Mouse (Mus musculus) right cerebral cortex, postnatal 25 days (tissue): ENCODE data around the gene Elp5.
A peak's percentile ranks its signal among the peaks of the same experiment; 100 is the strongest.
"Not testable (repeated sequence)": the region's sequence is repeated elsewhere in the genome, so short reads cannot be mapped to it uniquely, and the experiment has no call there.

Experiments used
- DNase-seq: peaks from one replicate; pipeline ENCODE4 v3.0.0; 2022

The Elp5 gene

DNA sequence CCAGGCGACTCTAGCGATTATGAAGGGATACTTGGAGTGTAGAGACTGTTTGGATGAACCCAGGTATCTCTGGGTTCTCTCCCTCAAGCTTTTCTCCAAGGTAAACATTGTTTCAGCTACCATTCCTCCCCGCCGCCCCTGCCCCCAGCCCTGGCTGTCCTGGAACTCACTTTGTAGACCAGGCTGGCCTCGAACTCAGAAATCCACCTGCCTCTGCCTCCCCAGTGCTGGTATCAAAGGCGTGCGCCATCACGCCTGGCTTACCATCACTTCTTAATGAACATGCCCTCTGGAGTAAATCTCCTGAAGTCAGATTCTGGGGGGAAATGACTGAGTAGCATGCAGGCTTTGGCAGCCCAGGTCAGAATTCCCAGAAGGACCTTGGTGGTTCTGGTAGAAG is at the start of gene Elp5:
TSS of gene Elp5 (minus strand) at position 293 of the 400 bp plus-strand sequence.
- DNase-seq = no peak

DNA sequence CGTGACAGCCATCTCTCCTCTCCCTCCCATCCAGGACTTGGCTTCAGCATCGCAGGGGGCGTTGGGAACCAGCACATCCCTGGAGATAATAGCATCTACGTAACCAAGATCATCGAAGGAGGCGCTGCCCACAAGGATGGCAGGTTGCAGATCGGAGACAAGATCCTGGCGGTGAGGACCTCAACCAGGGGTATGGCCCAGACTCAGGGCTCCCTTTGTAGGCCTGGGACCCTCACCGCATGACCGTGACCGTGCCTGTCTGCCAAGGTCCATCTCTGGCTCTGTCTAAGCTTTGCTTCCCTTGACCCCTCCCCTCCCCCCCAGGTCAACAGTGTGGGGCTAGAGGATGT is 49.0 kb upstream of the Elp5 start:
- no peak for DNase-seq

DNA sequence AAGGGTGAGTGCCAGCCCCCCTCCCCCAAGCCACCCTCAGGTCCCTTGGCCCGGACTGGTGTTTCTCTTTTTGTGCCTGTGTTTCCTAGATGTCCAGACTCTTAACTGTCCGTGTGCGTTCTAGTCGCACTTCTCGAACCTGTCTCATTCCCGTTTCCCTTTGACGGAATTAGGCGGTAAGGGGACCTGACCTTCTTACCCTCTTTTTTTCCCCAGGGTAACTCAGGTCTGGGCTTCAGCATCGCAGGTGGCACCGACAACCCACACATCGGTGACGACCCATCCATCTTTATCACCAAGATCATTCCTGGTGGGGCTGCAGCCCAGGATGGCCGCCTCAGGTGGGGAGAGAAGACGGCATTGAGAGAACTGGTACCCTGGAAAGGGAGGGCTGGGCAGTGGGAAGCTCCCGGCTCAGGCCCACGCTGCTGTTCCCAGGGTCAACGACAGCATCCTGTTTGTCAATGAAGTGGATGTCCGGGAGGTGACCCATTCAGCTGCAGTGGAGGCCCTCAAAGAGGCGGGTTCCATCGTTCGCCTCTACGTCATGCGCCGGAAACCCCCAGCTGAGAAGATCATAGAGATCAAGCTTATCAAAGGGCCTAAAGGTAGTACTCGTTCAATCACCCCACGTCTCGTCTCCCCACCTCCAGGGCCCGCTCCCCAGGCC is 48.5 kb upstream of the Elp5 start:
- DNase-seq = no peak

DNA sequence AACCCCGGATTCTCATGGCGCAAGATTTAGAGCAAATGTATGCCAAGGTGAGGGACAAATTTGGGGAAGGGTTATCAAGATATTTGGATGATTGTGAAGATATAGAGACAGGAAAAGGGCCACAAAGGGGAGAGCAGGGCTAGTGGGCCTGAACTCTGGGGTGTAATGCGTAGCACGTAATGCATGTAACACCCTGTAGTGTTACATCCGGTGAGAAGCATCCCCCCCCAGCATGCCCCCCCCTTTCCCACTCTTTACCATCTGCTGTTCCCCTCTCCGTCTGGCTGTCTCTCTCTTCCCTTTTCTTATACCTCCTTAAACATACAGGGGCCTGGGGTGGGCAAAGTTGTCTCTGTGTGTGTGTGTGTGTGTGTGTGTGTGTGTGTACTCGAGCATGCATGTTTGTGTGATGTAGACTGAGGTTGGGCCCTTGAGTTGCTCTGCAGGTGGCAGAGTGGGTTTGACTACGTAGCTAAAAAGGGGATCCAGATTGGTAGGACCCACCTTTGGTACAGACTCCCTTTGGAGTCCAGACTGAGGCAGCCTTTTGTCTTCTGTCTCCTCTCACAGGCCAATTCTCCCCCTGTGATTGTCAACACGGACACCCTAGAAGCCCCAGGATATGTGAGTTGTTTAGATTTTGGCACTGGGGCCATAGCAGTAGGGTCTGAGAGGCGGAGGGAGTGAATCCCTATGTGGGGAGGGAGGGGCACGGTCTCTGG is 47.7 kb upstream of the Elp5 start:
- no peak for DNase-seq

DNA sequence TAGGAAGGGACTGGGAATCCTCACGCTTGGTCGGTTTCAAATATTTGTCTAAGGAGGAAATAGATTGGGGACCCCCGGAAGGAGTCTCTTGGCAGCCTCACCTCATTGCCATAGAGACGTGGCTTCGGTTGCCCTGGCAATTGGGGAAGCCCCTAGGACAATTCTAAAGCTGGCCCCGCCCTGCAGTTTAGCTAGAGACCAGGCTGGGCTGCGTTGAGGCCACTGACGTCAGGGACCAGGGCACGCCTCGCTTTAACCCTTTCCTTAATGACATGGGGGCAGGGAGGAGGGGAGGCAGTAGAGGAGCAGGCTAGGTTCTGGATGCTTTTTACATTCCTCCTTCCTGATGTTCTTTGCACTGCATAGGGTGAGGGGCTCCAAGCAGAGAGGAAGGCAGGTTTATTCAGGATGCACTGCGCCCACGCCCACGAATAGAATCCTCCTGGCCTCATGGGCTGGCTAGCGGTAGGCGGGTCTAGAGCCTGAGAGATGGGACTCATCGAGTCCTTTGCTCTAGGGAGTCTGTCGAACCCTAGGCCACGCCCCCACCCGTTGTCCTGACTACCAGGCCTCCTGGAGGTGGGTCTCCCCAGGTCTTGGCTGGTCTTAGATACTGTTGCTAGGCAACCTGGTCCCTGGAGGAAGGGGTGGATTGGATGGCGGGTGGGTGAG is 46.9 kb upstream of the Elp5 start:
- DNase-seq = peak; percentile 84

DNA sequence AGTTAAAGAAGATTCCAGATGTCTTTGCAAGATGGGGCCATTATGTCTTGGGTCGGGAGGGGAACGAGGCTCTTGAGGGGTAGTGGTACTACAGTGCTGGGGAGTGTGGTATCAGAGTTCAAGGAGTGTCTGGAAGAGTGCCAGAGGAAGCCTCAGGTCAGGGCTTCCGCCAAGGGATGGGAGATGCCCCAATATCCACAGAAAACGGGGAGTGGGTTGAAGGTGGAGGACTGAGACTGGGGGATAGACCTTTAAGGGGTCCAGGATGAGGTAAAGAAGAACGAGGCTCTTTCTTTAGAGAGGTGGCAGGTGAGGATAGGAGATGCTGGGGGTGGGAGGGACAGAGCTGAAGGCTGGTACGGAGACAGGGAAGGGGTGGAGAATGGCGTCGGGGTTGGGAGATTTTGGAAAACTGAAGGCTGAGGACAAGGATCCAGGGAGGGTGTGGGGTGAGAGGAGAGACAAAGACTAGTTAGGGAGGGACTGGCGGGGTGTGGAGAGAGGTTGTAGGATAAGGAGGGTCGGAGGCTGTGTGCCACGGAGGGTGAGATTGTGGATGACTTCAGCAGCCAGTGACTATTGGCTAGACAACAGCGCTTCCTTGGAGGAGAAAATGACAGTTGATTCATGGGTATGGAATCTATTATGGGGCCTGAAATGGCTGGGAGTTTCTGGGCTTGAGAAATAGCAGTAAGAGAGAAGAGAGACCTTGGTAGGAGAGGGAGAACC is 46.2 kb upstream of the Elp5 start:
- no peak for DNase-seq

DNA sequence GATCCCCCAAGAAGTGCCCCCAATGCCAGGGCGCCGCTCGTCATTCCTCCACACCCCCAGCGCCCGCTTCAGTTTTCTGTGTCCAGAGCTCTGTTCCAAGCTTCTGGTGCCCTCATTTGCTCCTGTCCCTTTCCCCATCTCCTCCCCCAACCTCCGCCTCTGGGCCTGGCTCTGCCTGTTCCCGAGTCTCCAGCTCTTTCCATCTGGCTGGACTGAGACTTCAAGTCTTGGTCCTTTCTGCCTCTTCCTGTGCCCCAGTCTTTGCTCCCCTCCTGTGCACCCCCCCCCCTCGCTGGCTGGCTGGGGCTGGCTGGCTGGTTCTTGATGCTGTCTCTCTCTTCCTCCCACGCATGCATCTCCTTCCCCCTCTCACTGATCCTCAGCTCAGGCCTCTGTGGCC is 45.1 kb upstream of the Elp5 start:
- DNase-seq = peak; percentile 37

DNA sequence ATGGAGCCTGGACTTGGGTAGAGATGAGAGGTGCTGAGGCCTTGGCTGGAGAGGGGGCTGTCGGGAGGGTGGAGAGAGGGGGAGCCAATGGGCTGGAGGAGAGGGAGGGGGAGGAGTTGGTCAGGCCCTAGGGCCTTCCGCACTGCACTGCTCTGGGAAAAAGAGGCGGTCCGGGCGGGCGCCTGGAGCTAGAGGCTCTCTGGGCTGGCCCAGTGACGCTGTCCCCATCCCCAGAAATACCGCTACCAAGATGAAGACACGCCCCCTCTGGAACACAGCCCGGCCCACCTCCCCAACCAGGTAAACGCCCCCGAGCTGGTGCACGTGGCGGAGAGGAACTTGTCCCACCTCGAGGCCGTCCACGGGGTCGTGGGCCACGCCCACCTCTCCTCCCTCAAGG is 44.4 kb upstream of the Elp5 start:
- no peak for DNase-seq

DNA sequence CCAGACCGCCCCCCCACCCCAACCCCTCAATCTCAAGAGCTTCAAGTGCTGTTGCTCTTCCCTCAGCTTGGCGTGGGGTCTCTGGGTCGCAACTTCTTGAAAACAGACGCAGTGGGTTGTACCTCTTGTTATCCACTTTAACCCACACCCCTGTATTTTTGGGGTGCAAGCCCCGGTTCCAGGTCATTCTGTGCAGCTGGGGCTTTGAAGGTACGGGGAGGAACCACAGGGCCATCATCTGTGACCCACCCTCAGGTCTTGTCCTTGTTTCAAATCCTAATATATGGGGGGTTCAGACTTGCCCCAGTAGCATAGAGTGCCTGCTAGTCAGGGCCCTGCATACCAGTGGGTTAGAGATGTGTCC is 41.8 kb upstream of the Elp5 start:
- DNase-seq = no peak

DNA sequence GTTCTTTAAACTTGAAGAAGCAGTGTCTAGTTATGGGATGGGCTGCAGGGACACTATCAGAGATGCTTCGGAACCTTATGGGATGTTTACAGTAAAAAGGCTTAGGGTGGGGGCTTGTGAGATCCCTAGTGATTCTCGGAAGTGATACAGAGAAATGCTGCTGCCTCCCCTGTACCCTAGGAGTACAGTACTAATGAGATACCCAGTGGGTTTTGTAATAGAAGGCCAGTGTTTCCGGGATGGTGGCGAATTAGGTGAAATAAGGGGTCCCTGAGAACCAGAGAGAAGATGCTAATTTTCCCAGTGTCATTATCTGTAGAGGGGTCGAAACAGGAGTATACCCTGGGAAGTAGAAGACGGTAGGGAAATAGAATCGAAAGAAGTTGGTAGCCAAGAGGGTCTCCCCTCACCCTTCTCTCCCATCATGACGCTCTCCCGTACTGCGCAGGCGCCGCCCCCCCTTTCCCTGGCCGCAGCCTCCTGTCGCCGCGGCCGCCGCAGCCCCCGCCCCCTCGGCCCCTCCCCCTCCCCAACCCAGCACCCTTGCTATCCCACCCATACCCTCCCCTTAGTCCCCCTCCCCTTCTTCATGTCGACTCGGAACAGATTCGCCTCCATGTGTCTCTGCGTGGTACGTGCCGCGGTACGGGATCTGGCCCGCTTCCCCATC is 41.3 kb upstream of the Elp5 start:
- no peak for DNase-seq

DNA sequence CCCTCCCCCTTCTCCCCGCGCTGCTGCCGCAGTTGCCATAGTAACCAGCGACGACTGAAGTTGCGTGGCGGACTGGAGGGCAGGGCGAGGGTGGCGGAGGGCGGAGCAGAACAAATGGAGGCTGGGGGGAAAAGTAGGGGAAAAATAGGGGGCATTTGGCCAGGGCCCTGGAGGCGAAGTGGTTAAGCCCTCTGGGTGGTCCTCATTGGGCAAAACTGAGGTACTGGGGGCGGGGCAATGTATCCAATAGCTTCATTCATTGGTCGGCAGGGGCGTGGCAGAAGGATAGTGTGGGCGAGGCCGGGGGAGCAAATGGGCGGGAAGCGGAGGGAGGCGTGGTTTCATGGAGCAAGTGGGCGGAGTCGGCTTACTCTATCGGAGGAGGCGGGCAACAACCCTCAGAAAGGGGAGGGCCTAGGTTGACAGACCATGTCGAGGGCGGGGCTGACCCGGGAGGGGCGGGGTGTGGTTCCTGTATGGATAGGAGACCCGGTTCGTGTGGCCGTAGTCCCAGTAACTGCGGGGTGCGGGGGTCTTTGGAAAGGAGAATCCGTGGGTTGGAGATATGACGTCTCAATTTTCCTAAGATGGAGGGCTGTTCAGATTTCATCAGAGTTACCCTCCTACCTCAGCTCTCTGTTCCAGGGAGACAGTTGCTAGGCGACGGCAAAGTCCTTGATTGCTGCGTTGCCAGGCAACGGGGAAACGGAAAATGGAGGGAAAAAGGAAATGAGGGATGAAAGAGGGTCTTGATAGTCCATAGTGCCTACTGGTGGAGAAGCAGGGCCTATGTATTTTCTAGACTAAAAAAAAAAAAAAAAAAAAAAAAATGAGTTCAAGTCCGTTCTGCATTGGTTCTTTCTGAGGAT is 39.2 kb upstream of the Elp5 start:
- peak; percentile 95 for DNase-seq

DNA sequence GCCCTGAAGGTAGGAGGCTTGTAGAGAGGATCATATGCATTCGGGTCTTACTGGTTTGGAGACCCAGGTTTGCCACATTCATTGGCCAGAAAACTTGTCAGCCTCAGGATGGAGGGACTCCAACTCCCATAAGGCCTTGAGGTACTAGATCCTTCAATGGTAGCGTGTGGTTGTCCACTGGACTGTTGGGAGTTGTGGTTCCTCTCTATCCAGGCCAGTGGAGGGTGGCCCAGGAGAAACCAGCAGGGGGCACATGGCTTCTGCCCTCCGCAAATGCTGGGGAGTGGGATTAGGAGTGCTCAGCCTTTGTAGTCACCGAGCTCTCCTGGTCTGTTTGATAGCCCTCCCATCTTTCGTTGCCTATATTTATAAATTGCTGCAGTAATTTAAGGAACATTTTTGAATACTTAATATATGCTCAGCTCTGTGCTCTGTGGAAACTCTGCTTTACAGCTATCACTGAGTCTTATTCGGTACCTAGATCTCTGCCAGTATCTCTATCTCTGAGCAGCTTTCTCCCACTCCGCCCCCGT is 38.5 kb upstream of the Elp5 start:
- DNase-seq = peak; percentile 64

DNA sequence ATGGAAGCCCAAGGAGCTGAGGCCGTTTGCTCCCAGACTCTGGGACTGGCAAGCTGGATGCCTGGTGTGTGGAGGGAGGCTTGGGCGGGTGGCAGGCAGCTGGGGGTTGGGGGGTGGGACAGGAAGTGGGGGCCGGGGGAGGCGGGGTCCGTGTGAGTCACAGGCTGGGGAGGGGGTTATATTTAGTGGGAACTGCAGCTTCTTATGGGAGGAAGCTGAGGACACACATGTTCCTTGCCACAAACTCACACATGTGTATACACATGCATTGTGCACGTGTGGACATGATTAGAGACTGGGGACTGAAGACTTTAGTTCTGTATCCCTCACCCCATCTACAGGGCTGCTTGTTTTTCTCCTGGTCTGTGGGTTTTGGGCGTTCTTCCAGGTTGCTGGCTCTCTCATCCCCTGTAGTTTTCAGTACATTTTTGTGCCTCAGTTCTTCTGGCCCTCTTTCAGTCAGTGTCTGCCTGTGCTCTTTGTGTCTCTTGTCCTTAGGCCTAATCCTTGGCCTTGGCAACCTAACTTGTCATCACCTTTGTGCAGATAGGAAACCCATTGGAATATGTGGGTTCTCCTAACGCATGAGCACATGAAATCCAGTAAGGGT is 37.8 kb upstream of the Elp5 start:
- DNase-seq = no peak

DNA sequence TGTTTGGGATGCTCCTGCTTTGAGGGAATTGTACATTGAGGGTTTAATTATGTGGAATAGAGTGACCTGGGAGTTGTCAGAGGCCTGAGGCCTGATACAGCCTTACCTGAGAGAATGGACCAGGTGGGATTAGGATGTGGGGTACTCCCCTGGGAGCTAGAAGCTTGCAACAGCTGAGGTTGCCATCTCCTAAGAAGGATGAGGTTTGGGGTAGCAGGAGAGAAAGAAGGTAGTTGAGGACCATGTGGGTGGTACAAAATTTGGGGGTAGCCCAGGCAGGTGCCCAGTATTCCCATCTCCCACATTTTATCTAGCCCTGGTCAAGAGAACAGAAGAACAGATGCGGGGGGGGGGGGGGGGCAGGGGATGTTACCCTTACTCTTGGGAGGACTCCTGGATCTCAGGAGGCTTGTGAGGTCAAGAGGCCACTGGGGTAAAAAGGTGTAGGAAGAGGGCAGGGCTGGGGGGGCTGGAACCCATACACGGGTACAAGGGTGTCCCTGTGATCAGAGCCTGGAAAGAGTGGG is 37.2 kb upstream of the Elp5 start:
- DNase-seq = no peak

DNA sequence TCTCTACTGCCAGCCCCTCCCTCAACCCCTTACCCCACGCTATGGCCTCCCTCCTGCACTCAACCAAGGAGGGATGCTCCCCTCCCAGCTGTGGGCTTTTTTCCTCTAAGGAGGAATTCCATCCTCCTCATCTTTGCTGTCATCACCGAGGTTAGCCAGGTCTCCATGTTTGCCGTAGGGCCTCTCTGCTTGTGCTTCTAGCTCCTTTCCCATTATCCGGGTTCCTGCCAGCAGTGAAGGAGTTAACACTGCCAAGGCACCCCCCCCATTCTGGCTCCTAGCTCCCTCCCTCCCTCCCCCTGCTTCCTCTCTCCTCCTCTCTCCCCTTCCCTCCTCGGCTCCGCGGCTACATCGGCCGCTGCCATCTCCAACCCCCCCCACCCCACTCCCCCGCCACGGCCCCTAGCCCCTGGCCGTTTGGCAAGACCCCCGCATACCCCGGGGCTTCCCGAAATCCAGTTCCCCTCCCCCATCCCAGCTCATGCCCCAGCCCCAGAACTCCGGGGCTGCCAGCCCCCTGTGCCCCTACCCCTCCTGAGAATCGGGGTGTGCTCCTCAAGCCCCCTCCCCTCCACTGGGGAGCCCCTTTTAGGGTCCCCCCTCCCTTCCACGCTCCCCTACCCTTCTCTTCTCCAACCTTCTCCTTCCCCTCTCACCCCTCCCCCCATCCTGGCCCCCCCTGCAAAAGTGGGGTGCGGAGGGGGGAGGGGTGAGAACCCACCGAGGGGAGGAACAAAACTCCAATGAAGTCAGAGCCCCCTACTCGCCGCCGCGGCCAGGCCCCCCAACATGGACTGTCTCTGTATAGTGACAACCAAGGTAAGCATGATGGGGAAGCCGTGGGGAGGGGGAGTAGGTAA is 36.0 kb upstream of the Elp5 start:
- peak; percentile 69 for DNase-seq

DNA sequence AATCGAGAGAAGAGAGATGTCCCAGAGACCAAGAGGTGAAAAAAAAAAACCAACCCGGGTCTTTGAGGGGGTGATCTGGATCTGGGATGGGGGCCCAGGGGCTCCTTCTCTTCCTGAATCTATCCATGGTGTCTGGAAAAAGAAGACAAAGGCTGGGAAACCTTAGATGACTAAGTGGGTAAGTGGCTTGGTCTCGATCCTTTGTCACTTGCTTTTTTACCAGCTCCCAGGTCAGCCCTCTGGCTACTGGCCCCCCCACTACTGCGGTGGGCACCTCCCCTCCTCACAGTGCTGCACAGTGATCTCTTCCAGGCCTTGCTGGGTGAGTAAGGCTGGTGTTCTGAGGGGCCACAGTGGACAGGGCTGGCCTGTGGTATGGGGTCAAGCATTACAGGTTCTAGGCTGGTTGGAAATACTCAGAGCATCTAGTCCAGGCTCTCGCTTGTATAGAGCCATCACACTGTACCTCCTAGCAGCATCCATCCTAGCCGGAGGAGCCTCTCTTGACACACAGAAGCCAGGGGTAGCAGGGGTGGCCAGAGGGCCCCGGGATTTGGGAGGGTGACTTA is 35.0 kb upstream of the Elp5 start:
- DNase-seq = no peak

DNA sequence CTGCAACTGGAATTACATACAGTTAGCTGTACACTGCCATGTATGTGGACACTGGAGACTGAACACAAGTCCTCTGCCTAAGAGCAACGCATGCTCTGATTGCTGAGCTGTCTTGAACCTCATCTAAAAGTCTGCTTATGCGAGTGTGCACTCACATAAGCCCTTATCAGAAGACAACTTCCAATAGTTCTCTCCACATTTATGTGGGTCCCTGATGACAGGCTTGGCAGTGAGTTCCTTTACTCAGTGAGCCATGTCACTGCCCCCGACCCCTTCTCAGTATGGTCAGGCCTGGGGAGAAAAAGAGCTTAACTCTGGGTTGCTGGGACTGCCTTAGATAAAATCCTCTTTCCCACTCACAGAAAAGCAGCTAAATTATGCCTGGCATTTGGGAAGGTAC is 34.4 kb upstream of the Elp5 start, which contains the start of gene Dlg4:
TSS of gene Dlg4 (plus strand) at position 274 of the 400 bp plus-strand sequence.
- no peak for DNase-seq

DNA sequence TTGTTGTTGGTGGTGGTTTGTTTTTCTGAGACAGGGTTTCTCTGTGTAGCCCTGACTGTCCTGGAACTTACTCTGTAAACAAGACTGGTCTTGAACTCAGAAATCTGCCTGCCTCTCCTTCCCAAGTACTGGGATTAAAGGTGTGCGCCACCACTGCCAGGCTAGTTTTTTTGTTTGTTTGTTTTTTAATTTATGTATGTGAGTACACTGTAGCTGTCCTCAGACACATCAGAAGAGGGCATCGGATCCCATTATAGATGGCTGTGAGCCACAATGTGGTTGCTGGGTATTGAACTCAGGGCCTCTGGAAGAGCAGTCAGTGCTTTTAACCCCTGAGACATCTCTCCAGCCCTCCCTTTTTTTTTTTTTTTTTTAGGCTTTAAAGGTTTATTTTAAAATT is 33.9 kb upstream of the Elp5 start:
- DNase-seq = not testable (repeated sequence)

DNA sequence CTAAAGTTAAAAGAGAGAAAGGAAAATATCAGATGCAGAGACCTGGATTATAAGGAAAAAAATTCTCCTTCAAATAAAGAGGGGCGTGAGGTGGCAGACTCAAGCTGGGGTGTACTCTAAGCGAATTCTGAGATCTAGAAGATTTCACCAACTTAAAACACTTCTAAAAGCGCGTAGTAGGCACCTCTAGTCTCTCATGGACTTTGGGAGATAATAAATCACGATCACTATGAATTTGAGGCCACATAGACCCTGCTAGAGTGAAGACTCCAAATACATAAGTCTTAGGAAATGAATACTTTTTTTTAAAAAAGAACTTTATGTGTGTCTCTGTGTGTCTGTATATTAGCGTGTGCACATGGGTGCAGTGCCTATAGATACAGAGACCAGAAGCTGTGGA is 33.4 kb upstream of the Elp5 start:
- no peak for DNase-seq
